Mouse (Mus musculus): ENCODE data around the gene Bod1l. TPM values are rescaled to one million over a fixed set of nuclear protein-coding genes. Genes with fewer than 3 reads are reported as not detected.

Bod1l gene
- total and polyA plus RNA-seq, 3 experiments, result 20.7 to 472 (median 23.8) TPM

DNA sequence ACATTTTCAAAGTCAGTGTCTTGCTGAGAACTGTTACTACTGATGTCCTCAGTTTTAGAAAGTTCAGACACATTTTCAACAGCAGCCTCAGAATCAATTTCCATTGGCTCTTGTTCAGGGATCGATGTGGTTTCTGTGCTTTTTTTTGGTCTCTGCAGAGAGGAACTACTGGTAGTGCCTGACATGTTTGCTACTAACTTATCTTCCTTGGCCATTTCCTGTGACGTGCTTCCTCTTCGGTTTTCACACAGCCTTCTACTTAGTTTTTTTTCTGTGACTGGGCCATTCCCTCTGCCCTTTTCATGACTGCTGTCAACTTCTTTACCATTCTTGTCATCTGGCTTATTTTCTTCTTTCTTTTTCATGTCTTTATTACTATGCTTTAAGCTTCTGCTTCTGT lies 23.6 kb downstream of the Bod1l start (continued):
- no peak for TF ChIP-seq UBTF (IDR thresholded peaks at IDR 0.05; ENCODE audit: borderline replicate concordance, insufficient read depth, low read depth, low read length)

DNA sequence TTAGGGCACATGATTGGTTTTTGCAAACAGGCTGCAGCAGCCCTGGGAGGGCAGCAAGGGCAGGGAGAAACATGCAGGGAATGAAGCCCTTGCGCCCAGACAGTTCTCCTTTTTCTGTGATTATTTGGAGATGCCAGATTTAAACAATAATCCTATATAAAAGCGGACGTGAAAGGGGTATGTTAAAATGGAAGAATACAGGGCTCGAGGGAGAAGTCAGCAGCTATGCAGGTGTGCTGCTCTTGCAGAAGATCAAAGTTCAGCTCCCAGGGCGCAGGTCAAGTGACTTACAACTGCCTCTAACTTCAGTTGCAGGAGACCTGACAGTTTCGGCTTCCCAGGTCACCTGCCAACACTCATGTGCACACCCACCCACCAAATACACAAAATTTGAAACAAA lies 31.6 kb downstream of the Bod1l start:
- H3K9ac ChIP-seq (ENCODE audit: control insufficient read depth, low read depth, low read length, poor library complexity, severe bottlenecking), result no peak overlapping the region
- no peak overlapping the region for H3K27ac ChIP-seq (ENCODE audit: control insufficient read depth, low read depth, low read length)
- no peaks in the 10 kb centered on the region for H3K9me3 ChIP-seq (replicated peaks; ENCODE audit: insufficient read depth, low read length)
- H3K4me1 ChIP-seq (ENCODE audit: control insufficient read depth in 1 of 2, insufficient read depth in 2 of 2, low read length in 2 of 2), result peaks cover 11 to 12% of the 10 kb centered on the region in 2 experiments
- TF ChIP-seq UBTF (IDR thresholded peaks at IDR 0.05; ENCODE audit: borderline replicate concordance, insufficient read depth, low read depth, low read length) (no peak), MYC (IDR thresholded peaks at IDR 0.05; ENCODE audit: low read depth, low read length) (no peak), JUND (IDR thresholded peaks at IDR 0.05; ENCODE audit: low read depth, low read length) (no peak), POLR2AphosphoS5 (IDR thresholded peaks at IDR 0.05; ENCODE audit: borderline replicate concordance, low read depth, low read length) (no peak), RAD21 (IDR thresholded peaks at IDR 0.05; ENCODE audit: low read depth, low read length) (no peak), ZC3H11A (IDR thresholded peaks at IDR 0.05; ENCODE audit: low read depth, low read length) (no peak), EP300 (IDR thresholded peaks at IDR 0.05; ENCODE audit: low read depth in 1 of 2, low read length in 2 of 2) (no peak), USF2 (IDR thresholded peaks at IDR 0.05; ENCODE audit: borderline replicate concordance in 1 of 2, insufficient read depth in 1 of 2, low read depth in 1 of 2, low read length in 2 of 2) (no peak), USF1 (IDR thresholded peaks at IDR 0.05; ENCODE audit: low read depth, low read length) (no peak), MAZ (IDR thresholded peaks at IDR 0.05; ENCODE audit: low read depth, low read length) (no peak), MAFK (IDR thresholded peaks at IDR 0.05; ENCODE audit: borderline replicate concordance, low read depth, low read length) (no peak), NRF1 (IDR thresholded peaks at IDR 0.05; ENCODE audit: insufficient read depth, low read depth, low read length, poor library complexity, severe bottlenecking) (no peak), ETS1 (IDR thresholded peaks at IDR 0.05; ENCODE audit: low read depth, low read length) (no peak), MEF2A (IDR thresholded peaks at IDR 0.05; ENCODE audit: extremely low read depth, insufficient replicate concordance, low read depth, low read length, poor library complexity, severe bottlenecking) (no peak), ZKSCAN1 (IDR thresholded peaks at IDR 0.05; ENCODE audit: low read depth, low read length) (no peak), TBP (IDR thresholded peaks at IDR 0.05; ENCODE audit: low read depth, low read length) (no peak), CHD2 (IDR thresholded peaks at IDR 0.05; ENCODE audit: low read length) (no peak)
- DNase-seq (ENCODE audit: low read depth, low spot score), result no peak
- no peaks in the 10 kb centered on the region for H3K79me2 ChIP-seq (ENCODE audit: control insufficient read depth, insufficient read depth, low read length, poor library complexity)
- no peaks in the 10 kb centered on the region for H3K27me3 ChIP-seq (ENCODE audit: control insufficient read depth in 1 of 2, insufficient read depth in 2 of 2, low read length in 2 of 2)
- H3K4me3 ChIP-seq (ENCODE audit: control insufficient read depth in 1 of 2, insufficient read depth in 1 of 2, low read depth in 2 of 2, low read length in 2 of 2), result no peak overlapping the region
- H3K36me3 ChIP-seq (ENCODE audit: control insufficient read depth in 1 of 2, insufficient read depth in 2 of 2, low read length in 2 of 2), result peaks cover 19 to 21% of the 10 kb centered on the region in 2 experiments

DNA sequence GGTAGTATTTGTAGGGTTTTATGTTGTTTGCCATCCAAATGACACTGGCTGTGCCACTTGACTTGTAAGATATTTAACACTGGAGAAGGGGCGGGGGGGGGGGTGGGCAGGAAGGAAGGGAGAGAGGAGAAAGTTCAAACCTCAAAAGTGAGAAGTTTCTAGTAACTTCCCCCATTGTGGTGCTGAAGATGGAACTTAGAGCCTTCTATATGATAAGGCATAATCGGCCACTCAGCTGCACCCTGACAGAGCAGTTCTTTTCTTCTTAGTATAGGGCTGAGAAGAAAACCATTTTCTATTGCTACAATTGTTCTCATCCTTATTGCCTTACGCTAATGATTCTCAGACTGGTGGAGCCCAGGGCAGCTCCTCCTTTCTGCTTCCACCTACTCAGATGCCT lies 32.8 kb downstream of the Bod1l start:
- Histone ChIP-seq H3K79me2 (ENCODE audit: control insufficient read depth, insufficient read depth, low read length, poor library complexity) (no peaks in the 10 kb centered on the region), H3K4me3 (ENCODE audit: control insufficient read depth in 1 of 2, insufficient read depth in 1 of 2, low read depth in 2 of 2, low read length in 2 of 2) (no peak overlapping the region), H3K9me3 (replicated peaks; ENCODE audit: insufficient read depth, low read length) (no peaks in the 10 kb centered on the region), H3K27ac (ENCODE audit: control insufficient read depth, low read depth, low read length) (peak overlapping the region; percentile 53), H3K4me1 (ENCODE audit: control insufficient read depth in 1 of 2, insufficient read depth in 2 of 2, low read length in 2 of 2) (peaks cover 12 to 17% of the 10 kb centered on the region in 2 experiments), H3K9ac (ENCODE audit: control insufficient read depth, low read depth, low read length, poor library complexity, severe bottlenecking) (no peak overlapping the region), H3K36me3 (ENCODE audit: control insufficient read depth in 1 of 2, insufficient read depth in 2 of 2, low read length in 2 of 2) (peaks cover 21 to 29% of the 10 kb centered on the region in 2 experiments), H3K27me3 (ENCODE audit: control insufficient read depth in 1 of 2, insufficient read depth in 2 of 2, low read length in 2 of 2) (no peaks in the 10 kb centered on the region)
- no peak for TF ChIP-seq TBP (IDR thresholded peaks at IDR 0.05; ENCODE audit: low read depth, low read length)
- peak in 1 of 2 experiments; percentile 31; a peak in 2 of 4 replicates for TF ChIP-seq EP300 (IDR thresholded peaks at IDR 0.05; ENCODE audit: low read depth in 1 of 2, low read length in 2 of 2)
- no peak for TF ChIP-seq ELF1 (IDR thresholded peaks at IDR 0.05; ENCODE audit: low read depth, low read length)
- peak; percentile 47 for TF ChIP-seq GATA1 (IDR thresholded peaks at IDR 0.05; ENCODE audit: low read depth, low read length)
- TF ChIP-seq MAZ (IDR thresholded peaks at IDR 0.05; ENCODE audit: low read depth, low read length), result 0 out of 2 replicates have a peak, but pooled peaks have one; percentile 40
- no peak for TF ChIP-seq SIN3A (IDR thresholded peaks at IDR 0.05; ENCODE audit: low read length)
- peak; percentile 70 for TF ChIP-seq ETS1 (IDR thresholded peaks at IDR 0.05; ENCODE audit: low read depth, low read length)
- TF ChIP-seq POLR2A (IDR thresholded peaks at IDR 0.05; ENCODE audit: control insufficient read depth in 1 of 2, insufficient read depth in 1 of 2, low read depth in 1 of 2, low read length in 2 of 2, poor library complexity in 1 of 2), result no peak
- peak; percentile 78 for DNase-seq (ENCODE audit: low read depth, low spot score)
